Mouse (Mus musculus): ENCODE results near the gene Rala.
"Not testable (repeated sequence)": the region's sequence is repeated elsewhere in the genome, so short reads cannot be mapped to it uniquely, and the experiment has no call there.

The Rala gene

GRCm38 (mm10) chr13:17944078-17944917 lies at the start of gene Rala:
TSS of gene Rala (minus strand) at chr13:17944239.
- DNase-seq (ENCODE audit: low spot score), result peak; percentile 93

- DNase-seq (ENCODE audit: low spot score), result no peak
These were observed 49.4 kb upstream of the Rala start for GRCm38 (mm10) chr13:17993515-17993847.

GRCm38 (mm10) chr13:17992697-17993514 lies 48.9 kb upstream of the Rala start, which contains the start of gene Yae1d1:
TSS of gene Yae1d1 (minus strand) at chr13:17993349.
- peak; percentile 92 for DNase-seq (ENCODE audit: low spot score)

GRCm38 (mm10) chr13:17992009-17992408 lies 48.0 kb upstream of the Rala start:
- DNase-seq (ENCODE audit: low spot score), result no peak

GRCm38 (mm10) chr13:17983194-17983593 lies 39.2 kb upstream of the Rala start:
- no peak for DNase-seq (ENCODE audit: low spot score)

- DNase-seq (ENCODE audit: low spot score), result no peak
These were observed 38.6 kb upstream of the Rala start for GRCm38 (mm10) chr13:17982634-17983033.

- no peak for DNase-seq (ENCODE audit: low spot score)
These were observed 33.1 kb upstream of the Rala start for GRCm38 (mm10) chr13:17976854-17977739.

GRCm38 (mm10) chr13:17975891-17976290 lies 31.9 kb upstream of the Rala start:
- DNase-seq (ENCODE audit: low spot score), result no peak

GRCm38 (mm10) chr13:17975457-17975856 lies 31.4 kb upstream of the Rala start:
- DNase-seq (ENCODE audit: low spot score), result no peak

- no peak for DNase-seq (ENCODE audit: low spot score)
These were observed 30.7 kb upstream of the Rala start for GRCm38 (mm10) chr13:17974734-17975133.

- no peak for DNase-seq (ENCODE audit: low spot score)
These were observed 16.6 kb upstream of the Rala start for GRCm38 (mm10) chr13:17960613-17961012.

- DNase-seq (ENCODE audit: low spot score), result no peak
These were observed 10.2 kb upstream of the Rala start for GRCm38 (mm10) chr13:17954282-17954681.

- not testable (repeated sequence) for DNase-seq (ENCODE audit: low spot score)
These were observed 6.5 kb upstream of the Rala start for GRCm38 (mm10) chr13:17950581-17950980.

GRCm38 (mm10) chr13:17949555-17949954 lies 5.5 kb upstream of the Rala start:
- DNase-seq (ENCODE audit: low spot score), result no peak

- no peak for DNase-seq (ENCODE audit: low spot score)
These were observed 547 bp downstream of the Rala start for GRCm38 (mm10) chr13:17943306-17944077.

- no peak for DNase-seq (ENCODE audit: low spot score)
These were observed 1.7 kb downstream of the Rala start for GRCm38 (mm10) chr13:17942338-17942737.

GRCm38 (mm10) chr13:17907309-17907708 lies 36.7 kb downstream of the Rala start:
- no peak for DNase-seq (ENCODE audit: low spot score)

GRCm38 (mm10) chr13:17901474-17901873 lies 42.6 kb downstream of the Rala start:
- no peak for DNase-seq (ENCODE audit: low spot score)

GRCm38 (mm10) chr13:17900641-17901040 lies 43.4 kb downstream of the Rala start:
- no peak for DNase-seq (ENCODE audit: low spot score)

GRCm38 (mm10) chr13:17897040-17897439 lies 47.0 kb downstream of the Rala start:
- no peak for DNase-seq (ENCODE audit: low spot score)

GRCm38 (mm10) chr13:17891545-17891944 lies 52.5 kb downstream of the Rala start:
- DNase-seq (ENCODE audit: low spot score), result no peak

All from ovary, postnatal 10 days (tissue).